Mouse (Mus musculus) cerebellum, adult 9-10 months (tissue): ENCODE data around the gene Glra2.
A peak's percentile ranks its signal among the peaks of the same experiment; 100 is the strongest.
"Not testable (repeated sequence)": the region's sequence is repeated elsewhere in the genome, so short reads cannot be mapped to it uniquely, and the experiment has no call there.

Experiments used
- DNase-seq: peaks from one replicate; pipeline ENCODE4 v3.0.0; 2022

Gene Glra2

DNA sequence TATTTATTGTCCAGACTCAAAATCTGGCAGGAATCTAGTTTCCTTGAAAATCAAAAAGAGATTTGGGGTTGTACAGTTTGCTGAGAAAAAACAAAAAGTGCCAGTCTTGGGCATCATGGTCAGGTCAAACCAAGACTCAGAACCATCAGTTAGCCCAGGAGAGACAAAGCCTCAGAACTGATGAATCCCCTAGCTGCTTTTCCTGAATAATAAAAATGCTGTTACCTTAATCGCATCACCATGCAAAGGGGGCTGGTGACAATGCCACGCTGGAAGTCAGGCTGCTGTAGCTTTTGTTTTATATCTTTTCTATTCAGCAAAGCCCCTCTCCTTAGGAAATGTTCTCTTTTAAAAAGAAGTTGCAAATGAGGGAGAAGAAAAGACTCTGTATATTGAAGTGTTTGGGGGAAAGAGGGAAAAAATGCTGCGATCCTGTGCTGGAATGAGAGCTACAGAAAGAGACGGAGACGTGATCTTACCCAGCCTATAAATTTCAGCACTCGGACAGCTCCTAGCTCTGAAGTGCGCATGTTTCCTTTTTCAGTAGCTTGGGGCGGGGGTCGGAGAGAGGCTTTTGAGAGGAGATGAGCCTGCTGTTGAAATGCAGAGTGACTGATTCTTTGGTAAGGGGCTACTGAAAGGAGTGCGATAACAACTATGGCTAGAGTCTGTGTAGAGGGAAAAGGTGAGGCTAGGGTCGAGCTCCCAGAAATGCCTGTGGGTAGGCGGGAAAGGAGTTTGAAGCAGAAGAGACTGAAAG is at the start of gene Glra2:
Glra2 (minus strand) TSS at position 455 of the 760 bp plus-strand sequence.
- no peak for DNase-seq

DNA sequence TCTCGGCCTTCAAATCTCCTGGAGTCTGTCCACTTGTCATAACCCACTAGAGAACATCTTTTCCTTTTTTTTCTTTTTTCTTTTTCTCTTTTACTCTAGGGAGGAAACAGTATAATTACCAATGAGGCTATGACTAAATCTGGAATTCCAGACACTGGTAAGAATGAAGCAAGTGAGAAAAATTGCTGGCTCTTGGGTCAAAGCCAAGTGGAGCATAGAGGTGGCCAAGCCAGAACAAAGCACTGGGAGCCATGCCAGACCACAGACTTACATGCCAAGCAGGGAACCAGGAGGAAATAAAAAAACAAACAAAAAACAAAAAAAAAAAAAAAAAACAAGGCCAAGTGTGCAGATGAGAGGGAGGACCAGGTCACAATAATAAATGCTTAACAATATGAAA is 35.6 kb upstream of the Glra2 start:
- DNase-seq: peak; percentile 75

DNA sequence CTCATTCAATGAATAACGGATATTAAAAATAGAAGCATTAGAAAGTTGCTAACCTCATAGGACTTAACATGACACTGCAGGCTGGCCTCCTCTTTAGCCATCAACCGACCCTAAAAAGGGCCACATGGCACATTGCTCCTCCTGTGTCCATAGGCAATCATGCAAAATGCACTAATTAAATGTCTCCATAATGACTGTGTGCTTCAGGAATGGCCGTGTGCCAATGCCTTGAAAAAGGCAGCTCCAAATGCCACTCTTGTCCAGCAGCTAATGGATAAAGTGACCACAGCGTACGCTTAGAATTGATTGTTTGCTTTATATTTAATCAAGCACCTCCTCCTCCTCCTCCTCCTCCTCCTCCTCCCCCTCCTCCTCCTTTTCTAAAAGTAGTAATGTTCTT is 17.4 kb upstream of the Glra2 start:
- DNase-seq: no peak

DNA sequence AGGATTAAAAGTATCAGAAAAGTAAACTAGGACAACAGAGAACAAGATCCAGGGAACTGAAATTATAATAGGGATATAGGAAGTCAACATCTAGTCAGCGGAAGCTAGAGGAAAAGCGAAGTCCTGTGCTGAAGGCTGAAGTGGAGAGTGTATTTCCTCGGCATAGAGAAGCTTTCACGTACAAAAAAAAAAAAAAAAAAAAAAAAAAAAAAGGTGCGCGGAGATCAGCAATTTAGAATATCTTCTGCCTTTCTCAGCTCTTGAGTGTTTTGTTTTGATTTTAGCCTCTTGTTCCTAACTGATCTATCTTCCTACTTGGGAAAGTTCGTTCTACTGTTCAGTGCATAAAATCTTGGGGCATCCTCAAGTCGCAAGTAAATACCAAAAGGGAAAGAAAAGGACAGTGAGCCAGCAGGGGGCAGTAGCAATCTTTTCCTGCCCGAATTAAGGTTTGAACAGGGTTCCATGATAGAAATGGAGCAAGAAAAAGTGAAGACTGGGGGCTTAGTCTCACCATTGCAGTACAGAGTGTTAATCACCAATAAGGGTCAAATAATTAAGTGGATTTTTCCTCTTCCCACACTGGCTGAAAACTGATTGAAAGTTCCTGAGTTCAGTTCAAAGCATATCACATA is 623 bp upstream of the Glra2 start:
- DNase-seq: peak; percentile 29

DNA sequence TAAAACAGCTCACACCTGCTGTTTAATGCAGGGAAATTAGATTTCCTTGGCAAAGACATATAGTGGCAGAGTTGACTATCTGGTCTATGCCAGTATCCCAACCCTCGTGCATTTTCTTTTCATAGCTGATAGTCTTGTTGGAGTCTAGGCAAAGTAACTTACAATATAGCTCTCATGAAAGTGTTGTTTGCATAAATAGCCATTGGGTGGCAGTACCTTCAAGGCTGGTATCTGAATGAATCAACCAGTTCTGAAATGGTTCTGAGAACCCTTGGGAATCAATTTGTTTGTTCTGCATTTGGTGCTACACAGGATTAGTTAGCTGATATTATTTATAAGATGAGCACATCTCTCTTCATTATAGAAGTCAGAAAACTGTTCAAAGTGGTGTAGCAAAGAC is 133.6 kb downstream of the Glra2 start:
- peak; percentile 7 for DNase-seq

DNA sequence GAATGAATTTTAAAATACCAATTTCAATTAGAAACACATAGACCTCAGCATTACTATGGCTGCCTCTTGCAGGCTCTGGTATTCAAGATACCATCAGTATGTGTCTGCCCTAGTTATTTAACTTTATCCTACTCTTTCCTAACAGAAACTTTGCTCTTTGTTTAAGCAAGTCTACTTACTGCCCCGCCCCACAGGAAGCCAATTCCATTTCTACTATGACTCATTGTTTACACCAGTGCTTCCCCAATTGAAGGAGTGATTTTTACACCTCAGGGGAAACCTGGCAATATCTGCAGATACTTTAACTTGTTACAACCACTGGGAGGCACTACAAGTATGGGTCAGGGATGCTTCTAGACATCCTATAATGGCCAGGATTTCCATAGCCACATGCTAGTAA is 136.0 kb downstream of the Glra2 start:
- no peak for DNase-seq

DNA sequence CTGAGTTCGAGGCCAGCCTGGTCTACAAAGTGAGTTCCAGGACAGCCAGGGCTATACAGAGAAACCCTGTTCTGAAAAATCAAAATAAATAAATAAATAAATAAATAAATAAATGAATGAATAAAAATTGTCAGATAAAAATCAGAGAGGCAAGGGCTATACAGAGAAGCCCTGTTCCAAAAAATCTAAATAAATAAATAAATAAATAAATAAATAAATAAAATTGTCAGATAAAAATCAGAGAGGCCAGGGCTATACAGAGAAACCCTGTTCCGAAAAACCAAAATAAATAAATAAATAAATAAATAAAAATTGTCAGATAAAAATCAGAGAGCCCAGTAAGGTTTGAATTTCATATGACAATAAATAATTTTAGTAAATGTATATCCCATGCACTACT is 144.2 kb downstream of the Glra2 start:
- DNase-seq: not testable (repeated sequence)

DNA sequence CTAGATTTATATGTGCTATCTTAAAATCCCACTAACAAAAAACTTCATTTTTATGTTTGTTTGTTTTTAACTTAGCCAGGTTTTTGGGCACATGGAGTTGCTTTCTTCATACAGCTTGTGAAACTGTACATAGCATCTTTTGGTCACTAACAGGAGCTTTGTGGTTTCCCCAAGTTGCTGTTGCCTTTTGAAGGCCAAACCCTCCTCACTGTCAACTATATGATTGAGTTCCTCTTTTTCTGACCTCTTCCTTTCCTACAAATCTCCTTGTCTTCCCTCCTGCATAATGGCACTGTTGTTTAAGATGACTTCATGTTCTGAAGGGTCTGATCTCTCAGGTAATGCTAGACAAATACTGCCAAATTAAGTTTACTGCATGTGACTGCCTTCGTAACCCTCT is 170.6 kb downstream of the Glra2 start:
- no peak for DNase-seq

DNA sequence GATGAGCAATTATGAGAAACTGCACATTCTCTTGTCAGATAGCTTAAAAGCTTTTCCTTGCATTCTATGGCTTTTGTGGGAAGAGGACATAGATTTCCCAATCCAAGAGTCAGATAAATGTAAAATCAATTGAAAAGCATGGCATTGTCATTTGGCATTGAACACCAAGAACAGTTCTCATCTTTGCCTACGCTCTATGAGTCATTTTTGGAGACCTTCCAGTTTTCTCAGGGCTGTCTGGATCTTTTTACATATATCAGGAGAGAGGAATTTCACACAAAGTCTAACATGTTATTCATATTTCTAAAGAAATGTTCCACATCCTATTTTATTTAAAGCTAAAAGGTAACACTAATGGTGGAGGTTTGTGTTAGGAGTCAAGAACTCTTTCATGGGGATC is 223.0 kb downstream of the Glra2 start:
- DNase-seq: no peak
